In genomic region chr7:97426566-97426965, GRCm38 (mm10) we compare ENCODE assay signal across 16 mouse cellular contexts. TPM values are rescaled to one million over a fixed set of nuclear protein-coding genes. Genes with fewer than 3 reads are reported as not detected.
A peak's percentile ranks its signal among the peaks of the same experiment; 100 is the strongest.
DNase-seq lines count a peak whose midpoint lies in the region; ATAC-seq lines count a peak whose summit lies in the region.
"Had no signal": no experiment of that assay in that cellular context is flagged by ENCODE, and none has a peak within 500 bp of the region (broad histone marks: within the 10 kb centered on the region; RNA-seq: fewer than 3 reads in every experiment).

No protein-coding gene starts in this region.

- no peak for ATAC-seq in forebrain, embryonic 11.5 days (replicated peaks; ENCODE audit: low FRiP score)
- ATAC-seq: CD4-positive, CD25-positive, alpha-beta regulatory T cell, adult 4 months had no signal

- DNase-seq in forebrain, embryonic 10.5 days (ENCODE audit: extremely low spot score, low spot score) = no peak
- no peak for DNase-seq in forebrain, embryonic 11.5 days (ENCODE audit: low spot score)
- DNase-seq in MN1 (ENCODE audit: low spot score) = peak; percentile 50
- DNase-seq in adrenal gland, postnatal 36 days = peak; percentile 50 to 65
- peak; percentile 43 for DNase-seq in fibroblast of lung, adult 2 months (ENCODE audit: low read depth)
- DNase-seq in urinary bladder, adult 2 months (ENCODE audit: low spot score) = no peak
- no peak for DNase-seq in thymus, adult 18-20 months
- no peak for DNase-seq in embryo, embryonic 9.5 days (ENCODE audit: extremely low spot score)
- DNase-seq: heart, adult 11 months; heart, postnatal 10 days; right cerebral cortex, postnatal 25 days had no signal

- no peaks in the 10 kb centered on the region for H3K27me3 ChIP-seq in forebrain, embryonic 10.5 days (ENCODE audit: poor library complexity, severe bottlenecking)
- H3K27me3 ChIP-seq in forebrain, embryonic 11.5 days (ENCODE audit: control insufficient read depth, insufficient read depth, low read length) = no peaks in the 10 kb centered on the region
- H3K27me3 ChIP-seq: lung, embryonic 15.5 days had no signal

- no peak overlapping the region for H3K4me3 ChIP-seq in forebrain, embryonic 10.5 days
- no peak overlapping the region for H3K4me3 ChIP-seq in forebrain, embryonic 11.5 days (ENCODE audit: low read depth, low read length)
- H3K4me3 ChIP-seq: lung, embryonic 15.5 days had no signal

- H3K9me3 ChIP-seq in forebrain, embryonic 10.5 days = no peaks in the 10 kb centered on the region
- no peaks in the 10 kb centered on the region for H3K9me3 ChIP-seq in forebrain, embryonic 11.5 days (ENCODE audit: control insufficient read depth, low read length)
- H3K9me3 ChIP-seq: lung, embryonic 15.5 days had no signal

- H3K4me2 ChIP-seq in forebrain, embryonic 11.5 days (ENCODE audit: low read depth, low read length, severe bottlenecking) = no peak overlapping the region
- H3K4me2 ChIP-seq: liver, embryonic 11.5 days; lung, embryonic 15.5 days had no signal

- peaks cover 23% of the 10 kb centered on the region for H3K4me1 ChIP-seq in forebrain, embryonic 10.5 days
- H3K4me1 ChIP-seq in forebrain, embryonic 11.5 days (replicated peaks; ENCODE audit: control insufficient read depth, insufficient read depth, low read length) = peaks cover 3% of the 10 kb centered on the region; the same call in 1 of the 2 replicates

- H3K36me3 ChIP-seq in forebrain, embryonic 10.5 days (replicated peaks) = no peaks in the 10 kb centered on the region
- no peaks in the 10 kb centered on the region for H3K36me3 ChIP-seq in forebrain, embryonic 11.5 days (ENCODE audit: control insufficient read depth, insufficient read depth, low read length)
- H3K36me3 ChIP-seq: lung, embryonic 15.5 days had no signal

- 80% methylated on average over 6 of the region's 6 CpGs for WGBS in forebrain, embryonic 10.5 days
- WGBS in forebrain, embryonic 11.5 days = 81% methylated on average over 6 of the region's 6 CpGs

- no peak overlapping the region for H3K9ac ChIP-seq in forebrain, embryonic 11.5 days (ENCODE audit: low read length)
- H3K9ac ChIP-seq: lung, embryonic 15.5 days had no signal

- 0 out of 2 replicates have a peak overlapping the region, but pooled peaks have one; percentile 4 for H3K27ac ChIP-seq in forebrain, embryonic 10.5 days
- no peak overlapping the region for H3K27ac ChIP-seq in forebrain, embryonic 11.5 days (ENCODE audit: low read depth, low read length)
- H3K27ac ChIP-seq: lung, embryonic 15.5 days had no signal

RNA-seq across cellular contexts. Expression of gene Thrsp, which starts 9.0 kb away (rescaled TPM):
- 0.23 and 0.32 TPM in 2 replicates for polyA plus RNA-seq in forebrain, embryonic 10.5 days (2016; fragmentation: Nextera tagmentation; extraction: Ambion mirVana)
- 0.28 TPM in 1 of 2 replicates, not detected in the other for polyA plus RNA-seq in forebrain, embryonic 11.5 days (2014; fragmentation: Nextera tagmentation; extraction: Ambion mirVana)
- total RNA-seq in adrenal gland, postnatal 36 days (2021) = 1,000 to 10,000 TPM in 1 of 2 experiments, 100 to 1,000 TPM in 1; 749 to 1,266 TPM
- polyA plus RNA-seq in urinary bladder, adult 2 months (2012; rRNA removed) = 45.2 and 95.3 TPM in 2 replicates
- total RNA-seq: megakaryocyte-erythroid progenitor cell, adult 5-6 weeks; neutrophil, adult 5-6 weeks had no signal

RNA-seq across cellular contexts. Expression of gene Kctd14, which starts 24.6 kb away (rescaled TPM):
- polyA plus RNA-seq in forebrain, embryonic 10.5 days (2016; fragmentation: Nextera tagmentation; extraction: Ambion mirVana) = 0.33 and 0.40 TPM in 2 replicates
- 0.87 and 1.3 TPM in 2 replicates for polyA plus RNA-seq in forebrain, embryonic 11.5 days (2014; fragmentation: Nextera tagmentation; extraction: Ambion mirVana)
- 1 to 10 TPM; 2.3 to 3.7 TPM for total RNA-seq in adrenal gland, postnatal 36 days (2021)
- 1.2 and 1.4 TPM in 2 replicates for polyA plus RNA-seq in urinary bladder, adult 2 months (2012; rRNA removed)

RNA-seq across cellular contexts. Expression of gene Ndufc2, which starts 26.8 kb away (rescaled TPM):
- polyA plus RNA-seq in forebrain, embryonic 10.5 days (2016; fragmentation: Nextera tagmentation; extraction: Ambion mirVana) = 320 and 327 TPM in 2 replicates
- polyA plus RNA-seq in forebrain, embryonic 11.5 days (2014; fragmentation: Nextera tagmentation; extraction: Ambion mirVana) = 307 and 339 TPM in 2 replicates
- total RNA-seq in adrenal gland, postnatal 36 days (2021) = 100 to 1,000 TPM; 306 to 313 TPM
- polyA plus RNA-seq in urinary bladder, adult 2 months (2012; rRNA removed) = 148 and 154 TPM in 2 replicates

RNA-seq across cellular contexts. Expression of gene Ints4, which starts 54.2 kb away (rescaled TPM):
- 63.3 and 69.4 TPM in 2 replicates for polyA plus RNA-seq in forebrain, embryonic 10.5 days (2016; fragmentation: Nextera tagmentation; extraction: Ambion mirVana)
- 63.4 and 71.5 TPM in 2 replicates for polyA plus RNA-seq in forebrain, embryonic 11.5 days (2014; fragmentation: Nextera tagmentation; extraction: Ambion mirVana)
- total RNA-seq in adrenal gland, postnatal 36 days (2021) = 10 to 100 TPM; 62.6 to 64.1 TPM
- polyA plus RNA-seq in urinary bladder, adult 2 months (2012; rRNA removed) = 52.5 and 53.3 TPM in 2 replicates

RNA-seq across cellular contexts. Expression of gene Alg8, which starts 55.2 kb away (rescaled TPM):
- polyA plus RNA-seq in forebrain, embryonic 10.5 days (2016; fragmentation: Nextera tagmentation; extraction: Ambion mirVana) = 56.2 and 61.3 TPM in 2 replicates
- 44.1 and 44.6 TPM in 2 replicates for polyA plus RNA-seq in forebrain, embryonic 11.5 days (2014; fragmentation: Nextera tagmentation; extraction: Ambion mirVana)
- 10 to 100 TPM; 14.0 to 21.1 TPM for total RNA-seq in adrenal gland, postnatal 36 days (2021)
- polyA plus RNA-seq in urinary bladder, adult 2 months (2012; rRNA removed) = 11.0 and 14.4 TPM in 2 replicates

Comparison
In these comparisons a context has a peak if more than half of its experiments do, and no peak if none do; other contexts are left out.
1. DNase-seq: peak in MN1 (single experiment), adrenal gland, postnatal 36 days (2 of 2) and fibroblast of lung, adult 2 months (single experiment); none in forebrain, embryonic 10.5 days (single experiment), forebrain, embryonic 11.5 days (single experiment), urinary bladder, adult 2 months (single experiment), thymus, adult 18-20 months (0 of 2) and embryo, embryonic 9.5 days (single experiment).
2. RNA of gene Thrsp, which starts 9.0 kb away (polyA plus RNA-seq): 45.2 to 95.3 TPM in urinary bladder, adult 2 months; 0.23 to 0.32 TPM in forebrain, embryonic 10.5 days and 0.28 TPM in forebrain, embryonic 11.5 days; every median in the first group is over 10 times any median in the second.